Mouse (Mus musculus): ENCODE results near the gene Pradc1.
A peak's percentile ranks its signal among the peaks of the same experiment; 100 is the strongest.
"Not testable (repeated sequence)": the region's sequence is repeated elsewhere in the genome, so short reads cannot be mapped to it uniquely, and the experiment has no call there.

Pradc1 gene

GRCm38 (mm10) chr6:85450697-85451663 lies 790 bp downstream of the Pradc1 start, which contains the start of gene Cct7:
Gene Cct7, plus strand, starts transcription at chr6:85451514.
- peak; percentile 96 to 98 for DNase-seq

- DNase-seq = not testable (repeated sequence)
Observed at GRCm38 (mm10) chr6:85450140-85450539, 1.6 kb downstream of the Pradc1 start.

GRCm38 (mm10) chr6:85447351-85447750 lies 4.4 kb downstream of the Pradc1 start:
- no peak for DNase-seq

- no peak for DNase-seq
Observed at GRCm38 (mm10) chr6:85445286-85445685, 6.5 kb downstream of the Pradc1 start.

- no peak for DNase-seq
Observed at GRCm38 (mm10) chr6:85444266-85444965, 7.4 kb downstream of the Pradc1 start.

GRCm38 (mm10) chr6:85443488-85444233 lies 8.1 kb downstream of the Pradc1 start:
- DNase-seq = no peak

- DNase-seq = no peak
Observed at GRCm38 (mm10) chr6:85441142-85441541, 10.6 kb downstream of the Pradc1 start.

GRCm38 (mm10) chr6:85436631-85437030 lies 15.1 kb downstream of the Pradc1 start:
- DNase-seq = no peak

GRCm38 (mm10) chr6:85436204-85436603 lies 15.6 kb downstream of the Pradc1 start:
- DNase-seq = no peak

- DNase-seq = no peak
Observed at GRCm38 (mm10) chr6:85433865-85434264, 17.9 kb downstream of the Pradc1 start.

- peak; percentile 70 to 75 for DNase-seq
Observed at GRCm38 (mm10) chr6:85431842-85432431, 19.8 kb downstream of the Pradc1 start, which contains the start of gene Smyd5. Gene Smyd5, plus strand, starts transcription at chr6:85431989.

- DNase-seq = no peak
Observed at GRCm38 (mm10) chr6:85431274-85431841, 20.4 kb downstream of the Pradc1 start.

GRCm38 (mm10) chr6:85423836-85424379 lies 27.9 kb downstream of the Pradc1 start, which contains the start of gene Noto:
Gene Noto, plus strand, starts transcription at chr6:85423886.
- no peak for DNase-seq

- DNase-seq = no peak
Observed at GRCm38 (mm10) chr6:85419150-85419549, 32.6 kb downstream of the Pradc1 start.

- DNase-seq = no peak
Observed at GRCm38 (mm10) chr6:85415829-85416228, 35.9 kb downstream of the Pradc1 start.

- DNase-seq = no peak
Observed at GRCm38 (mm10) chr6:85410771-85411273, 40.9 kb downstream of the Pradc1 start.

- DNase-seq = no peak
Observed at GRCm38 (mm10) chr6:85409003-85409402, 42.8 kb downstream of the Pradc1 start.

GRCm38 (mm10) chr6:85403039-85403438 lies 48.7 kb downstream of the Pradc1 start:
- DNase-seq = no peak

GRCm38 (mm10) chr6:85402613-85403012 lies 49.2 kb downstream of the Pradc1 start:
- no peak for DNase-seq

GRCm38 (mm10) chr6:85399715-85400114 lies 52.1 kb downstream of the Pradc1 start:
- no peak for DNase-seq

- no peak for DNase-seq
Observed at GRCm38 (mm10) chr6:85397165-85397564, 54.6 kb downstream of the Pradc1 start.

Data from thymus, adult 18-20 months (tissue).